Mouse (Mus musculus): ENCODE measurements around the gene Hcrtr1. TPM values are rescaled to one million over a fixed set of nuclear protein-coding genes. Genes with fewer than 3 reads are reported as not detected.

Hcrtr1 gene
- total RNA-seq (2021), result not detected

- no peak for DNase-seq
Measured at GRCm38 (mm10) chr4:130139214-130139492, at the start of gene Hcrtr1. TSS of gene Hcrtr1 (minus strand) at chr4:130139359.

GRCm38 (mm10) chr4:130188806-130189297, 49.7 kb upstream of the Hcrtr1 start:
- DNase-seq, result peak; percentile 92

- no peak for DNase-seq
Measured at GRCm38 (mm10) chr4:130186891-130187290, 47.7 kb upstream of the Hcrtr1 start.

- DNase-seq, result no peak
Measured at GRCm38 (mm10) chr4:130186450-130186849, 47.3 kb upstream of the Hcrtr1 start.

GRCm38 (mm10) chr4:130183879-130184278, 44.7 kb upstream of the Hcrtr1 start:
- no peak for DNase-seq

- no peak for DNase-seq
Measured at GRCm38 (mm10) chr4:130183023-130183422, 43.9 kb upstream of the Hcrtr1 start.

- DNase-seq, result peak; percentile 72
Measured at GRCm38 (mm10) chr4:130181886-130182285, 42.7 kb upstream of the Hcrtr1 start.

- no peak for DNase-seq
Measured at GRCm38 (mm10) chr4:130180909-130181602, 41.9 kb upstream of the Hcrtr1 start.

GRCm38 (mm10) chr4:130179876-130180275, 40.7 kb upstream of the Hcrtr1 start:
- DNase-seq, result no peak

- no peak for DNase-seq
Measured at GRCm38 (mm10) chr4:130177536-130177935, 38.4 kb upstream of the Hcrtr1 start.

- DNase-seq, result peak; percentile 72
Measured at GRCm38 (mm10) chr4:130177087-130177486, 37.9 kb upstream of the Hcrtr1 start.

GRCm38 (mm10) chr4:130176156-130176720, 37.1 kb upstream of the Hcrtr1 start:
- DNase-seq, result no peak

- DNase-seq, result peak; percentile 53
Measured at GRCm38 (mm10) chr4:130175072-130175711, 36.0 kb upstream of the Hcrtr1 start, which contains the start of gene Tinagl1. TSS of gene Tinagl1 (minus strand) at chr4:130175122.

GRCm38 (mm10) chr4:130174335-130175031, 35.3 kb upstream of the Hcrtr1 start:
- peak; percentile 75 for DNase-seq

GRCm38 (mm10) chr4:130173911-130174311, 34.8 kb upstream of the Hcrtr1 start:
- DNase-seq, result no peak

GRCm38 (mm10) chr4:130173060-130173822, 34.1 kb upstream of the Hcrtr1 start:
- DNase-seq, result no peak

GRCm38 (mm10) chr4:130171951-130172765, 33.0 kb upstream of the Hcrtr1 start:
- peak; percentile 80 for DNase-seq

- DNase-seq, result no peak
Measured at GRCm38 (mm10) chr4:130170362-130170761, 31.2 kb upstream of the Hcrtr1 start.

- DNase-seq, result no peak
Measured at GRCm38 (mm10) chr4:130169411-130169971, 30.3 kb upstream of the Hcrtr1 start.

- DNase-seq, result peak; percentile 96
Measured at GRCm38 (mm10) chr4:130168280-130169183, 29.4 kb upstream of the Hcrtr1 start.
